Mouse (Mus musculus): ENCODE data around the gene Ppp4r4.
"Not testable (repeated sequence)": the region's sequence is repeated elsewhere in the genome, so short reads cannot be mapped to it uniquely, and the experiment has no call there.

Gene Ppp4r4

GRCm38 (mm10) chr12:103540429-103540828, 8.3 kb downstream of the Ppp4r4 start:
- DNase-seq: no peak

GRCm38 (mm10) chr12:103543351-103543750, 11.3 kb downstream of the Ppp4r4 start:
- DNase-seq: no peak

- no peak for DNase-seq
These were observed 12.1 kb downstream of the Ppp4r4 start for GRCm38 (mm10) chr12:103544213-103544612.

GRCm38 (mm10) chr12:103547438-103547837, 15.4 kb downstream of the Ppp4r4 start:
- DNase-seq: no peak

GRCm38 (mm10) chr12:103548526-103548925, 16.4 kb downstream of the Ppp4r4 start:
- DNase-seq: no peak

- no peak for DNase-seq
These were observed 18.0 kb downstream of the Ppp4r4 start for GRCm38 (mm10) chr12:103550047-103550446.

- DNase-seq: no peak
These were observed 19.3 kb downstream of the Ppp4r4 start for GRCm38 (mm10) chr12:103551422-103551821.

- no peak for DNase-seq
These were observed 20.4 kb downstream of the Ppp4r4 start for GRCm38 (mm10) chr12:103552506-103552905.

- no peak for DNase-seq
These were observed 21.4 kb downstream of the Ppp4r4 start for GRCm38 (mm10) chr12:103553497-103553896.

- DNase-seq: no peak
These were observed 24.8 kb downstream of the Ppp4r4 start for GRCm38 (mm10) chr12:103556856-103557255.

- DNase-seq: no peak
These were observed 32.6 kb downstream of the Ppp4r4 start for GRCm38 (mm10) chr12:103564726-103565125.

- DNase-seq: peak in 1 of 2 experiments; percentile 18
These were observed 33.1 kb downstream of the Ppp4r4 start for GRCm38 (mm10) chr12:103565151-103565550.

- peak in 1 of 2 experiments; percentile 47 for DNase-seq
These were observed 35.0 kb downstream of the Ppp4r4 start for GRCm38 (mm10) chr12:103567129-103567528.

- no peak for DNase-seq
These were observed 37.6 kb downstream of the Ppp4r4 start for GRCm38 (mm10) chr12:103569690-103570089.

- DNase-seq: not testable (repeated sequence)
These were observed 46.1 kb downstream of the Ppp4r4 start for GRCm38 (mm10) chr12:103578148-103578547.

- no peak for DNase-seq
These were observed 51.7 kb downstream of the Ppp4r4 start for GRCm38 (mm10) chr12:103583771-103584170.

GRCm38 (mm10) chr12:103598411-103598810, 66.3 kb downstream of the Ppp4r4 start:
- no peak for DNase-seq

- DNase-seq: no peak
These were observed 68.3 kb downstream of the Ppp4r4 start for GRCm38 (mm10) chr12:103600364-103600763.

- no peak for DNase-seq
These were observed 69.8 kb downstream of the Ppp4r4 start for GRCm38 (mm10) chr12:103601839-103602238.

- DNase-seq: no peak
These were observed 83.1 kb downstream of the Ppp4r4 start for GRCm38 (mm10) chr12:103615141-103615540.

GRCm38 (mm10) chr12:103615734-103616133, 83.7 kb downstream of the Ppp4r4 start:
- no peak for DNase-seq

- DNase-seq: no peak
These were observed 84.8 kb downstream of the Ppp4r4 start for GRCm38 (mm10) chr12:103616860-103617261.

GRCm38 (mm10) chr12:103631203-103631612, 99.1 kb downstream of the Ppp4r4 start, which contains the start of gene Serpina10:
Serpina10 (minus strand) TSS chr12:103631444.
- no peak for DNase-seq

GRCm38 (mm10) chr12:103634430-103634829, 102.3 kb downstream of the Ppp4r4 start:
- no peak for DNase-seq

GRCm38 (mm10) chr12:103635846-103636245, 103.8 kb downstream of the Ppp4r4 start:
- no peak for DNase-seq

GRCm38 (mm10) chr12:103643336-103643735, 111.3 kb downstream of the Ppp4r4 start:
- DNase-seq: peak; percentile 39 to 88
